Mouse (Mus musculus): Measurements from ENCODE around the gene Pabpn1l. TPM values are rescaled to one million over a fixed set of nuclear protein-coding genes. Genes with fewer than 3 reads are reported as not detected.
"Not testable (repeated sequence)": the region's sequence is repeated elsewhere in the genome, so short reads cannot be mapped to it uniquely, and the experiment has no call there.

Gene Pabpn1l
- total RNA-seq, 1 experiment from 2014 or later, result not detected

- ATAC-seq (replicated peaks; ENCODE audit: low read depth, poor library complexity, severe bottlenecking), result no peak
Measured at GRCm38 (mm10) chr8:122584981-122585380, 37.6 kb downstream of the Pabpn1l start.

GRCm38 (mm10) chr8:122580926-122581325 lies 41.6 kb downstream of the Pabpn1l start:
- ATAC-seq (replicated peaks; ENCODE audit: low read depth, poor library complexity, severe bottlenecking), result no peak

DNA sequence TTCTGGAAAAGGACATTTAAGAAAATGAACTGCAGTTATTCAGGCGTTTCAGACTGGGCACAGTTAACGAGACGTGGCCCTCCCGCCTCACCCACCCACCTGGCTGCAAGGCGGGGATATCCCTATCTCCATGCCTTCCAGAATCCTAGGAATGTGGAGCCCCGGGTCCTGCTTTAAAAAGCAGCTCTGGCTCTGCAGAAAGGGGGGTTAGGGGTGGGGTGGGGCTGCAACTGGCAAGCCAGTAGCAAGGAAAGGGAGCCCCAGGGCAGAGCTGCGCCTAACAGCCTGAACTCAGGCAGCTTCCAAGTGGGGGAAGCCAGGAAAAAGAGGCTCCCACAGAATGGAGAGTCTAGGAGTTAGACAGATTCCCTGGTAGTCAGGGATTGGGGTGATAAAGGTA lies 43.3 kb downstream of the Pabpn1l start:
- no peak for ATAC-seq (replicated peaks; ENCODE audit: low read depth, poor library complexity, severe bottlenecking)

DNA sequence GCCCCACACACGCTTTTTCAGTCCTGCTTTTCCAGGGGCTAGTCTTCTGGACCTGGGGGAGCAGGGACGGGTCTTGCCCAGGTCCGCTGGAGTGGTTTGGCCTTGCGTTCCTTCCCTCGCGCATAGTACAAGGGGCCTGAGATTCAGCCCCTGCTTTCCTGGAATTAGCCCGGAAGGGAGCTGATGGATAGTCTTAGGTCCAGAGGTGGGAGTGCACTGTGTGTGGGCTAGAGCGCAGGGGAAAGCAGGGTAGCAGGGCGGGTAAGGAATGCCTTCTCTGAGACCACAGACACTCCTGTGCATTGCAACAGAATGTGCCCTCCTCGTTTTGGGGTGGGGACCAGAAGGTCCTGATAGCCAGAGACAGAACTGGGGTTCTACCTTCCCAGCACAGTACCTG lies 45.4 kb downstream of the Pabpn1l start:
- ATAC-seq (replicated peaks; ENCODE audit: low read depth, poor library complexity, severe bottlenecking), result no peak

- peak; percentile 96 for ATAC-seq (replicated peaks; ENCODE audit: low read depth, poor library complexity, severe bottlenecking)
Measured at GRCm38 (mm10) chr8:122576648-122577022, 45.9 kb downstream of the Pabpn1l start, which contains the start of gene Aprt. Gene Aprt, minus strand, starts transcription at chr8:122576909.

DNA sequence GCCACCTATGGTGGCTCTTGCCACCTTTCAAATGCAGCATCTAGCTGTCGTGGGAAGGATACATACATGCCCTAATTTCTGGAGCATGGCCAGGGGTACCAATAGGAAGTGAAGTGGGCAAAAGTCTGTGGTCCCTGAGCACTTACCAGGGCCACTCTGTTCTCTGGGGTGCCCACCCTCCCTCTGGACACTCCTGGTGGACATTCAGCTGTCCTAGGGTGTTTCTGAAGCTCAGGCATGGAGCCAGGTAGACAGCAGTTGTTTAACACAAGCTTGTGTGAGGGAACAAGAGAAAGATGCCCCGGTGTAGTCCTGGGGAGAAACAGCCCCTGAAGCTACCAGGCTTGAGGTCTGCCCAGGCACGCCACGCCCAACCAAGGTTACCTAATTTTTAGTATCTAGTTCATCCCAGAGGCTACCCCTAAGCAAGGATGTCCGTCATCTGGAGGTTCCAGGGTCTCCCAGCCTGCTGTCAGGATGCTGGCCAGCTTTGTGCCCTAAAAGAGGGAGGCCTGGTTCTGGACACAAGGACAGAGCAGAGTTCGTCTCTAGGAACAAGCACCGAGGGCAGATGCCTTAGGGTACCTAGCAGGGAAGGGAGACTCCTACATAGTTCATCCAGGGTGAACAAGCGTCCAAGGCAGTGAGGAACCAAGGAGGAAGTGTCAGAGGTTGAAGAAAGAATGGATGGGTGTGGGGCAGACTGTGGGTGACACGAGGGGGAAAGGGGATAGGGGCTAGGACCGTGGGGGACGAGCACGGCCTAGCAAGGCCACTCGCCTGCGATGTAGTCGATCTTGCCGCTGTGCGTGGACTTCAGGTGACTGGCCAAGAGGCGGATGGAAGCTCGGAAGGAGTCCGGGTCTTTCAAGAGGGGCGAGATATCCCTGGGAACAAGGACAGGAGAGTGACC lies 46.5 kb downstream of the Pabpn1l start:
- ATAC-seq (replicated peaks; ENCODE audit: low read depth, poor library complexity, severe bottlenecking), result no peak

DNA sequence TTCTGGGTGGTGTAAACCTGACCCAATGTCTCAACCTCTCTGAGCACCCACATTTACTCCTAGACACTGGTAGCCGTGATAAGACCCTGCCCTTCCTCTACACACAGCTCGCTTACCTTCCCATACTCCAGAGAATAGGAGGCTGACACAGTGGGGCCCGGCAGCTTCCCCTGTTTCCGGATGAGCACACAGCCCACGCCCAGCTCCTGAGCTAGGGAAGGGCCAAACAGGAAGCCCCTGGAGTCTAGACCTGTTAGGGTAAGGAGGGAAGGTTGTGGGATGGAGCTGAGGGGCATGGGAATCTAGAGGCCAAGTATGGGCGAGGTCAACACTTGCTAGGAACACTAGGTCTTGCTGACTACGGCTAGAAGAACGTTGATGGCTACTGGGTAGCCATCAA lies 47.3 kb downstream of the Pabpn1l start:
- no peak for ATAC-seq (replicated peaks; ENCODE audit: low read depth, poor library complexity, severe bottlenecking)

DNA sequence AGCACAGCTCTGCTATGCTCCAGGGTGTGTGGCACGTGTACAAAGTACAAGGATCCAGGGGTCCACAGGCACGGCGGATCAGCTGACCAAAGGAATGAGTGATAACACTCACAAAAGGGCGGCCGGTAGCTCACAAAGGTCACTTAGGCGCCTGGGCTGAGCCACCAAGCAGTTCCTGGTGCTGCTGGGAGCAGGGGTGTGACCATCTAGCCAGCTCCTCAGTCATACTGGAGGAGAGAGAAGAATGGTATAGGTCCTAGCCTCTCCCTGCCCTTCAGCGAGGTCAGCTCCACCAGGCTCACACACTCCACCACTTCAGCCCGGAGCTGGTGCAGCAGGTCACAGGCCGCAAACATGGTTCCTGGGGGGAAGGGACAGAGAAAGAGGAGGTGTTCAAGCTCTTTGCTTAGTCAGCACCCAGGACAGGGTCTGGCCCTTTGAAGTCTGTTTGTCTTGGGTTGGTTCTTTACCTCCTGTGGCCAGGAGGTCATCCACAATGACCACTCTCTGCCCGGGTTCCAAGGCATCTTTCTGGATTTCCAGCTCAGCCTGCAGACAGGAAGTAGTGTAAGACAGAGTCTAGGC lies 47.8 kb downstream of the Pabpn1l start:
- ATAC-seq (replicated peaks; ENCODE audit: low read depth, poor library complexity, severe bottlenecking), result no peak

GRCm38 (mm10) chr8:122574264-122574663 lies 48.3 kb downstream of the Pabpn1l start:
- ATAC-seq (replicated peaks; ENCODE audit: low read depth, poor library complexity, severe bottlenecking), result no peak

GRCm38 (mm10) chr8:122573577-122573976 lies 49.0 kb downstream of the Pabpn1l start:
- no peak for ATAC-seq (replicated peaks; ENCODE audit: low read depth, poor library complexity, severe bottlenecking)

- ATAC-seq (replicated peaks; ENCODE audit: low read depth, poor library complexity, severe bottlenecking), result not testable (repeated sequence)
Measured at GRCm38 (mm10) chr8:122573176-122573575, 49.4 kb downstream of the Pabpn1l start.

DNA sequence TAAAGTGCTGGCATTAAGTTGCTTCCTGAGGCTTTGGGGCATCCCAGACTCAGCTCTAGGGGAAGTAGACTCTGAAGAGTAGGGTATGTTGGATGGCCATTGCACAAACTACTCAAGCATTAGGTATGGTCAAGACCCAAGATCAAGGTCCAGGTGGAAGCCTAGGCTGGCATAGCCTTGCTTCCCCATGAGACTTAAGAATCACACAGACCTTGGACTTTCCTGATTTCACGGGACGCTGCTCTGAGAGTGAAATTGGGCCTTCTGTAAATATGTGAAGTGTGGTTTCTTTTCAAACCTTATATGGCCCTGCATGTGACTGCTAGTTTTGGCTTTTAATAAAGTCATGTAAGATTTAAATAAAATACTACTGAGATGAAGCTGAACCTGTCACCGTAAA lies 49.8 kb downstream of the Pabpn1l start:
- ATAC-seq (replicated peaks; ENCODE audit: low read depth, poor library complexity, severe bottlenecking), result no peak

DNA sequence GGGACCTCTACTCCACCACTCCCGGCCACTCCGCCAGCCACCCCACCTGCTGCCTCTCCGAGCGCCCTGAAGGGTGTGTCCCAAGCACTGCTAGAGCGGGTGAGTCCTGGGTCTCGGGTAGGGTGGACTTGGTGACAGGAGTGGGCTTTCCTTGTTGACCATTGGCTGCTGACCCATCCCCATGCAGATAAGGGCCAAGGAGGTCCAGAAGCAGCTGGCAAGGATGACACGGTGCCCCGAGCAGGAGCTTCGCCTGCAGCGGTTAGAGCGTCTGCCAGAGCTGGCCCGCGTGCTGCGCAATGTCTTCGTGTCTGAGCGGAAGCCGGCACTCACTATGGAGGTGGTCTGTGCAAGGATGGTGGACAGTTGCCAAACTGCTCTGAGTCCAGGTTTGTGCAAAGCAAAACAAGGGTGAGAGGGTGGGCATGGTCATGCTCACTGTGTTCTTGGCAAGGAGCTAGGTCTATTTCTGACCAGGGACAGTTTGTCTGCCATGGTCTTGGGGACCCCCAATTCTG lies 50.7 kb downstream of the Pabpn1l start:
- no peak for ATAC-seq (replicated peaks; ENCODE audit: low read depth, poor library complexity, severe bottlenecking)

GRCm38 (mm10) chr8:122571153-122571552 lies 51.4 kb downstream of the Pabpn1l start:
- no peak for ATAC-seq (replicated peaks; ENCODE audit: low read depth, poor library complexity, severe bottlenecking)

- no peak for ATAC-seq (replicated peaks; ENCODE audit: low read depth, poor library complexity, severe bottlenecking)
Measured at GRCm38 (mm10) chr8:122569996-122570395, 52.5 kb downstream of the Pabpn1l start.

Other genes with a start within 250 kb of the Pabpn1l start
- gene Zc3h18, start 246.1 kb downstream of the Pabpn1l start, total RNA-seq (2017), result 68.9 and 81.0 TPM in 2 replicates
- gene Il17c, start 200.7 kb downstream of the Pabpn1l start, total RNA-seq (2017), result 0.96 TPM in 1 of 2 replicates, not detected in the other
- 42.2 and 44.6 TPM in 2 replicates for gene Cyba, start 189.8 kb downstream of the Pabpn1l start, total RNA-seq (2017)
- gene Mvd, start 179.3 kb downstream of the Pabpn1l start, total RNA-seq (2017), result 1.2 and 3.2 TPM in 2 replicates
- gene Snai3, start 162.0 kb downstream of the Pabpn1l start, total RNA-seq (2017), result not detected in 2 replicates
- 28.9 and 31.6 TPM in 2 replicates for gene Rnf166, start 146.7 kb downstream of the Pabpn1l start, total RNA-seq (2017)
- 7.8 and 26.5 TPM in 2 replicates for gene Ctu2, start 146.6 kb downstream of the Pabpn1l start, total RNA-seq (2017)
- 19.4 and 22.3 TPM in 2 replicates for gene Piezo1, start 71.4 kb downstream of the Pabpn1l start, total RNA-seq (2017)
- gene Cdt1, start 54.7 kb downstream of the Pabpn1l start, total RNA-seq (2017), result 38.7 and 53.3 TPM in 2 replicates
- 72.1 and 79.3 TPM in 2 replicates for gene Aprt, start 45.8 kb downstream of the Pabpn1l start, total RNA-seq (2017)
- gene Galns, start 11.3 kb downstream of the Pabpn1l start, total RNA-seq (2017), result 12.8 and 13.2 TPM in 2 replicates
- 12.8 TPM in 2 replicates for gene Trappc2l, start 11.1 kb downstream of the Pabpn1l start, total RNA-seq (2017)
- 9.0 and 28.2 TPM in 2 replicates for gene Cbfa2t3, start 76.4 kb upstream of the Pabpn1l start, total RNA-seq (2017)
- 7.3 and 7.9 TPM in 2 replicates for gene Acsf3, start 152.7 kb upstream of the Pabpn1l start, total RNA-seq (2017)
- not detected in 2 replicates for gene Cdh15, start 225.2 kb upstream of the Pabpn1l start, total RNA-seq (2017)

All from common myeloid progenitor, adult 5-6 weeks (primary cell).